Mouse (Mus musculus): ENCODE data around the gene Fuca1. TPM values are rescaled to one million over a fixed set of nuclear protein-coding genes. Genes with fewer than 3 reads are reported as not detected.
A peak's percentile ranks its signal among the peaks of the same experiment; 100 is the strongest.

Fuca1 gene
- polyA plus RNA-seq, 1 experiment from 2014 or later = 58.8 TPM

GRCm38 (mm10) chr4:135951505-135951904, 31.0 kb downstream of the Fuca1 start:
- Histone ChIP-seq H3K36me3 (ENCODE audit: control insufficient read depth, insufficient read depth) (peaks cover 10% of the 10 kb centered on the region), H3K4me2 (ENCODE audit: low read length) (no peak overlapping the region), H3K27me3 (replicated peaks; ENCODE audit: control insufficient read depth, insufficient read depth, low read length) (no peaks in the 10 kb centered on the region), H3K9ac (replicated peaks; ENCODE audit: low read depth, low read length) (no peak overlapping the region), H3K4me3 (replicated peaks; ENCODE audit: low read length) (no peak overlapping the region), H3K27ac (ENCODE audit: low read length) (no peak overlapping the region), H3K9me3 (ENCODE audit: control insufficient read depth, low read length) (0 out of 2 replicates have a peak, but pooled peaks cover 2% of the 10 kb centered on the region), H3K4me1 (replicated peaks; ENCODE audit: control insufficient read depth, insufficient read depth, low read length) (peaks cover 13% of the 10 kb centered on the region)
- 92% methylated on average over 3 of the region's 3 CpGs for WGBS
- ATAC-seq = no peak

GRCm38 (mm10) chr4:135953179-135953578, 32.6 kb downstream of the Fuca1 start:
- Histone ChIP-seq H3K36me3 (ENCODE audit: control insufficient read depth, insufficient read depth) (peaks cover 10% of the 10 kb centered on the region), H3K4me1 (replicated peaks; ENCODE audit: control insufficient read depth, insufficient read depth, low read length) (peaks cover 3% of the 10 kb centered on the region), H3K9me3 (ENCODE audit: control insufficient read depth, low read length) (0 out of 2 replicates have a peak, but pooled peaks cover 2% of the 10 kb centered on the region), H3K4me3 (replicated peaks; ENCODE audit: low read length) (no peak overlapping the region), H3K4me2 (ENCODE audit: low read length) (no peak overlapping the region), H3K27me3 (replicated peaks; ENCODE audit: control insufficient read depth, insufficient read depth, low read length) (no peaks in the 10 kb centered on the region), H3K27ac (ENCODE audit: low read length) (no peak overlapping the region), H3K9ac (replicated peaks; ENCODE audit: low read depth, low read length) (no peak overlapping the region)
- WGBS = 89% methylated on average over 3 of the region's 3 CpGs
- ATAC-seq = no peak

- no peak overlapping the region for H3K4me3 ChIP-seq (replicated peaks; ENCODE audit: low read length)
- peaks cover 10% of the 10 kb centered on the region for H3K36me3 ChIP-seq (ENCODE audit: control insufficient read depth, insufficient read depth)
- H3K27me3 ChIP-seq (replicated peaks; ENCODE audit: control insufficient read depth, insufficient read depth, low read length) = no peaks in the 10 kb centered on the region
- no peak overlapping the region for H3K4me2 ChIP-seq (ENCODE audit: low read length)
- peak; percentile 60 for ATAC-seq
- 7% methylated on average over 2 of the region's 2 CpGs for WGBS
- no peak overlapping the region for H3K9ac ChIP-seq (replicated peaks; ENCODE audit: low read depth, low read length)
- H3K4me1 ChIP-seq (replicated peaks; ENCODE audit: control insufficient read depth, insufficient read depth, low read length) = no peaks in the 10 kb centered on the region
- H3K9me3 ChIP-seq (ENCODE audit: control insufficient read depth, low read length) = 0 out of 2 replicates have a peak, but pooled peaks cover 2% of the 10 kb centered on the region
- no peak overlapping the region for H3K27ac ChIP-seq (ENCODE audit: low read length)
Observed at GRCm38 (mm10) chr4:135954241-135954640, 33.7 kb downstream of the Fuca1 start.

- Histone ChIP-seq H3K4me1 (replicated peaks; ENCODE audit: control insufficient read depth, insufficient read depth, low read length) (no peaks in the 10 kb centered on the region), H3K9ac (replicated peaks; ENCODE audit: low read depth, low read length) (no peak overlapping the region), H3K27ac (ENCODE audit: low read length) (no peak overlapping the region), H3K27me3 (replicated peaks; ENCODE audit: control insufficient read depth, insufficient read depth, low read length) (no peaks in the 10 kb centered on the region), H3K9me3 (ENCODE audit: control insufficient read depth, low read length) (0 out of 2 replicates have a peak, but pooled peaks cover 2% of the 10 kb centered on the region), H3K36me3 (ENCODE audit: control insufficient read depth, insufficient read depth) (peaks cover 13% of the 10 kb centered on the region), H3K4me2 (ENCODE audit: low read length) (no peak overlapping the region), H3K4me3 (replicated peaks; ENCODE audit: low read length) (no peak overlapping the region)
- ATAC-seq = no peak
- WGBS = 85% methylated on average over 9 of the region's 9 CpGs
Observed at GRCm38 (mm10) chr4:135955886-135956285, 35.4 kb downstream of the Fuca1 start.

GRCm38 (mm10) chr4:135958354-135958753, 37.8 kb downstream of the Fuca1 start:
- no peak overlapping the region for H3K4me3 ChIP-seq (replicated peaks; ENCODE audit: low read length)
- no peaks in the 10 kb centered on the region for H3K27me3 ChIP-seq (replicated peaks; ENCODE audit: control insufficient read depth, insufficient read depth, low read length)
- WGBS = 63% methylated on average over 8 of the region's 8 CpGs
- no peak overlapping the region for H3K9ac ChIP-seq (replicated peaks; ENCODE audit: low read depth, low read length)
- H3K4me1 ChIP-seq (replicated peaks; ENCODE audit: control insufficient read depth, insufficient read depth, low read length) = peaks cover 6% of the 10 kb centered on the region
- no peaks in the 10 kb centered on the region for H3K9me3 ChIP-seq (ENCODE audit: control insufficient read depth, low read length)
- peaks cover 6% of the 10 kb centered on the region; the same call in 1 of the 2 replicates for H3K36me3 ChIP-seq (ENCODE audit: control insufficient read depth, insufficient read depth)
- H3K4me2 ChIP-seq (ENCODE audit: low read length) = no peak overlapping the region
- ATAC-seq = no peak
- no peak overlapping the region for H3K27ac ChIP-seq (ENCODE audit: low read length)

- no peak for ATAC-seq
- Histone ChIP-seq H3K36me3 (ENCODE audit: control insufficient read depth, insufficient read depth) (peaks cover 4% of the 10 kb centered on the region; the same call in 1 of the 2 replicates), H3K27me3 (replicated peaks; ENCODE audit: control insufficient read depth, insufficient read depth, low read length) (no peaks in the 10 kb centered on the region), H3K4me3 (replicated peaks; ENCODE audit: low read length) (no peak overlapping the region), H3K27ac (ENCODE audit: low read length) (no peak overlapping the region), H3K4me2 (ENCODE audit: low read length) (no peak overlapping the region), H3K9ac (replicated peaks; ENCODE audit: low read depth, low read length) (no peak overlapping the region), H3K4me1 (replicated peaks; ENCODE audit: control insufficient read depth, insufficient read depth, low read length) (peaks cover 16% of the 10 kb centered on the region), H3K9me3 (ENCODE audit: control insufficient read depth, low read length) (no peaks in the 10 kb centered on the region)
- WGBS = 21% methylated on average over 5 of the region's 5 CpGs
Observed at GRCm38 (mm10) chr4:135960717-135961116, 40.2 kb downstream of the Fuca1 start.

GRCm38 (mm10) chr4:135961709-135962108, 41.2 kb downstream of the Fuca1 start:
- no peak for ATAC-seq
- no peak overlapping the region for H3K9ac ChIP-seq (replicated peaks; ENCODE audit: low read depth, low read length)
- 90% methylated on average over 5 of the region's 5 CpGs for WGBS
- no peak overlapping the region for H3K27ac ChIP-seq (ENCODE audit: low read length)
- no peak overlapping the region for H3K4me3 ChIP-seq (replicated peaks; ENCODE audit: low read length)
- H3K4me2 ChIP-seq (ENCODE audit: low read length) = no peak overlapping the region
- H3K36me3 ChIP-seq (ENCODE audit: control insufficient read depth, insufficient read depth) = peaks cover 4% of the 10 kb centered on the region; the same call in 1 of the 2 replicates
- H3K27me3 ChIP-seq (replicated peaks; ENCODE audit: control insufficient read depth, insufficient read depth, low read length) = no peaks in the 10 kb centered on the region
- H3K9me3 ChIP-seq (ENCODE audit: control insufficient read depth, low read length) = no peaks in the 10 kb centered on the region
- peaks cover 16% of the 10 kb centered on the region for H3K4me1 ChIP-seq (replicated peaks; ENCODE audit: control insufficient read depth, insufficient read depth, low read length)

- no peaks in the 10 kb centered on the region for H3K27me3 ChIP-seq (replicated peaks; ENCODE audit: control insufficient read depth, insufficient read depth, low read length)
- peaks cover 16% of the 10 kb centered on the region for H3K4me1 ChIP-seq (replicated peaks; ENCODE audit: control insufficient read depth, insufficient read depth, low read length)
- H3K9ac ChIP-seq (replicated peaks; ENCODE audit: low read depth, low read length) = no peak overlapping the region
- WGBS = 87% methylated on average over 7 of the region's 7 CpGs
- H3K4me2 ChIP-seq (ENCODE audit: low read length) = no peak overlapping the region
- H3K36me3 ChIP-seq (ENCODE audit: control insufficient read depth, insufficient read depth) = peaks cover 5% of the 10 kb centered on the region; the same call in 1 of the 2 replicates
- no peak overlapping the region for H3K27ac ChIP-seq (ENCODE audit: low read length)
- H3K4me3 ChIP-seq (replicated peaks; ENCODE audit: low read length) = no peak overlapping the region
- ATAC-seq = no peak
- no peaks in the 10 kb centered on the region for H3K9me3 ChIP-seq (ENCODE audit: control insufficient read depth, low read length)
Observed at GRCm38 (mm10) chr4:135962198-135962597, 41.7 kb downstream of the Fuca1 start.

GRCm38 (mm10) chr4:135962946-135963345, 42.4 kb downstream of the Fuca1 start:
- Histone ChIP-seq H3K9ac (replicated peaks; ENCODE audit: low read depth, low read length) (peak overlapping the region; percentile 87), H3K4me3 (replicated peaks; ENCODE audit: low read length) (peak overlapping the region; percentile 88), H3K36me3 (ENCODE audit: control insufficient read depth, insufficient read depth) (peaks cover 12% of the 10 kb centered on the region), H3K27ac (ENCODE audit: low read length) (peak overlapping the region; percentile 52), H3K27me3 (replicated peaks; ENCODE audit: control insufficient read depth, insufficient read depth, low read length) (no peaks in the 10 kb centered on the region), H3K9me3 (ENCODE audit: control insufficient read depth, low read length) (no peaks in the 10 kb centered on the region), H3K4me1 (replicated peaks; ENCODE audit: control insufficient read depth, insufficient read depth, low read length) (peaks cover 16% of the 10 kb centered on the region), H3K4me2 (ENCODE audit: low read length) (peak overlapping the region; percentile 84)
- no peak; the same call in 1 of the 2 replicates for ATAC-seq
- WGBS = 4% methylated on average over 15 of the region's 15 CpGs

Measured in forebrain, embryonic 16.5 days (tissue).